Mouse (Mus musculus) brain, embryonic 18.5 days (tissue): ENCODE data around the gene Stxbp2.

Source experiments
- DNase-seq: peaks from one replicate; pipeline ENCODE4 v3.0.0-alpha.2; 2012; ENCODE audit warnings: low read depth, low spot score

The Stxbp2 gene

GRCm38 (mm10) chr8:3682435-3682834 lies 51.7 kb downstream of the Stxbp2 start:
- no peak for DNase-seq

- DNase-seq = no peak
Observed at GRCm38 (mm10) chr8:3683408-3684176, 52.8 kb downstream of the Stxbp2 start.

GRCm38 (mm10) chr8:3684530-3684929 lies 53.8 kb downstream of the Stxbp2 start:
- DNase-seq = no peak

DNA sequence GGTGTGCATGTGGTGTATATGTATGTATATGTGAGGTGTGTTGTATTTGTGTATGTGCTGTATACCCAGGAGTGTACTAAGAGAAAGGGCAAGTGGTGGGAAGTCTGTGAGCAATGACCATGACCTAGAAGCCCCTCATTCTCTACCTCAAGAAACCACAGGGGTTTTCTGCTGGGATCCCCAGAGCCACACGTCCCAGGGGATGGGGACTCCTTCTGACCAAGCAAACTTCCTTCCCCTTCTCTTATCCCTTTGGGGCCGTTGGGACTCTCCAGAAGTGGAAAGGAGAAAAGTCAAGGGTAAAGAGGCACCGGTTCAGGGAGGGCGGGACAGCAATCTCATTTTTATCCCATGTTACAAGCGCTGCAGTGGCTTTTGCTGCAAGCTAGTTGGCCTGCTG lies 54.7 kb downstream of the Stxbp2 start:
- no peak for DNase-seq

DNA sequence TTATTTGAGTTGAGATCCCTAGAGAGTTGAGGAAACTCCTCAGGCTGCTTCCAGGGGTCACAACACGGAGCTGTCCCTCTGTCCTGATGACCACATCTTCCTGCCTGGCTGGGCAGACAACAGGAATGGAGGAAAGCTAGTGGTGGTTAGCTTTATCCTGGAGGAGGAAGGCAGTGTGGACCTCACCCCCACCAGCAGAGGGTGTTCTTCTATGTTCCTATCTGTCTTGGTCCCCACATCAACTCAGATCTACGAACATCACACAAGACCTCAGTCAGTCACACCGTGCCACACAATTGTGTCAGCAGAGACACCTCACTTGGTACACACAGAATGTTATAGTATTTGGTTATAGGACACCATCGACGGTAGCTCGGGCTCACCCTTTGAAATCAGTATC lies 56.8 kb downstream of the Stxbp2 start:
- no peak for DNase-seq

GRCm38 (mm10) chr8:3690774-3691173 lies 60.0 kb downstream of the Stxbp2 start:
- no peak for DNase-seq
